Mouse (Mus musculus): Measurements from ENCODE around the gene Iqcg.

DNA sequence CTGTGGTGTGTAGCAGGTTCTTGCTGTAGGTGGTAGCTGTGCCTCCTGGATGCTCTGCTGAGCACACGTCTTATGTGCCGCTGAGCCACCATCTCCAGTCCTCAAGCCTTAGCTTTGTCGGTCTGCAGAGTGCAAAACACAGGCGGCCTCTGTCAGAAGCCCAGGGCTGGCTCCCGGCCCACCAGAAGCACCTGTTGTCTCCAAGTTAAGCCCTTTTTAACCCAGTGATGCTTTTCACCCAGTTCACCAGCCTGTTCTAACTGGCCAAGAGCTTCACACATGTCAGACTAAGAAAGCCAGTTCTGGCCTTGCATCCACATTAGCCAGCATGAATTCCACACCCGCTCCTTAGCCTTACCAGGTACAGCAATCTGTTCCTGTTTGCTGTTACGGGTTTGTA lies 49.1 kb downstream of the Iqcg start:
- no peak for TF ChIP-seq MAFK (IDR thresholded peaks at IDR 0.05; ENCODE audit: insufficient read depth, low read depth, low read length)
- TF ChIP-seq CHD2 (IDR thresholded peaks at IDR 0.05; ENCODE audit: low read depth, low read length): no peak
- TF ChIP-seq ZNF384 (IDR thresholded peaks at IDR 0.05; ENCODE audit: low read depth, low read length): no peak

All from ES-E14 (cell line).